Mouse (Mus musculus): ENCODE measurements at regions not wholly inside any gene's neighbourhood (a gene's known extent, or its start where the extent isn't known, plus 50 kb on each side); places are given as distances from the start of the nearest gene placed in this dataset.

DNA sequence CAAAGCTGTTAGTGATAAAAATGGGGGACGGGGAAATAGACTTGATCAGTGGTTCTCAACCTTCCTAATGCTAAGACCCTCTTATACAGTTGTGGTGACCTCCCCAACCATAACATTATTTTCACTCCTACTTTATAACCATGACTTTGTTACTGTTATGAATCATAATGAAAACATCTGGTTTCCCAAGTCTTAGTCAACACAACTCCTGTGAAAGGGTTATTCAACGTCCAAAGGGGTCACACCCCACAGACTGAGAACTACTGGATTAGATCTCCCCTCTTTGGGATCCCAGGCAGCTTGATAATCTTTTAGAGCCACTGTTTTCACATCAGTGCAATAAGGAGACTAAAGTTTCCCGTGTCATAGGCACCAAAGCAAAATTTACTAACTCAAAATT, 141.1 kb upstream of the Fndc3a start:
- DNase-seq: no peak

GRCm38 (mm10) chr14:72848271-72848955, 138.6 kb upstream of the Fndc3a start:
- no peak for DNase-seq

DNA sequence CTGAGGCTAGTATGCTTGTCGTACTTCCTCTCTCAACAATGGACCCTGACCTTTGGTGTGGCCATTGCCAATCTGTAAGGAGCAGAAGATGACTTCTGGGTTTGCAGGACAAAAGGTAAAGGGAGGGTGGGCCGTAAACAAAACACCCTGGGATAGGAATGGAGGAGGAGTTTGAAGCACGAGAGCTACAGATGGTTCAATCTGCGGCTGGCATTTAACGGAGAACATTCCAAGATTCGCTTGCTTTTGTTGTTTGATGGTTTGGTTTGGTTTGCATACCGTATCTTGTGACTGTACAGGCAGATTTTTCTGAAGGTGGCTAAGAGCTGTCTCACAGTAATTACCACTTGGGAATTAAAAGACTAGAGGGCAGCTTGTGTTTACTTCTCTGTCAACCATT, 137.7 kb upstream of the Fndc3a start:
- no peak for DNase-seq

GRCm38 (mm10) chr14:72845621-72846440, 136.0 kb upstream of the Fndc3a start:
- no peak for DNase-seq

DNA sequence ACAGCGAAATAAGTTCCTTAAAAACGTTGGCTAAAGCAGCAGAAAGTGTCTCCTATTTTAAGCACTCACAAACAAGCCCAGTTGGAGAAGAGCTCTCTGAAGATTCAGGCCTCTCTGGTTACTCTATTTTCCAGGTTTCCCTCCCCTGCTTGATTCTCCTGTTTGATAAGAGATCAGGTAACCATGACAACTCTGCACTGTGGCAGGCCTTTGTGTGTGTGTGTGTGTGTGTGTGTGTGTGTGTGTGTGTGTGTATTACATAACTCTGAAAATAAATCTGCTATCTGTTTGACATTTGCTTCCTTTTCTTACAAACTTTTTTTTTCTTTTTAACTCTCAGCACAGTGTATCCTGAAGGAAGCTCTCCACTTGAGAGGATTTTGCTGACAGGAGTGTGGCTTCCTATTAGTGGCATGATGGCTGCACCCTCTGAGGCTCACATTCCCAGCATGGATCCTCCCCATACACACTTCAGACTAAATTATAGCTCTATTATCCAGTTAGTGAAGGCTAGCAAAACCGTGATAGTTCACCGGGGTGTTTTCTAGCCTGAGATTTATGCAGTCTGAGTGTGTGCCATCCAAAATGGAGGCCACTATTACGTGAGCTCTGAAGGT, 135.1 kb upstream of the Fndc3a start:
- no peak for DNase-seq

DNA sequence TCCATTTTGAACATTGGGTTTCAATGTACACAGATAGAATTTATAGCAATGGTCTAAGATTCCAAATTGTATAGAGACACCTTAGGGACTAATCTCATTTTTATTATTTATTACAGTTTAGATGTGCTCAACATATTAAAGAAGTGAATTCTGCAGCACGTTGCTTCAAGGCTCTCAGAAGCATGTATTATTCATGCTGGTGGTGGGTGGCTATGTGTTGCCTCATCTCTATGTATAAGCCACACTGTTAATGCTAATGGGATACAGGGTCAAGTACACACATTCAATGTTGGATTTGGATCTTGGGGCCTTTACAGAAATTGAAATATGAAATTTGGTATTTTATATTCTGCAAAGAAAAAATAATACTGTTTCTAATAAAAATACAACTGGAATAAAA, 131.9 kb upstream of the Fndc3a start:
- no peak for DNase-seq

DNA sequence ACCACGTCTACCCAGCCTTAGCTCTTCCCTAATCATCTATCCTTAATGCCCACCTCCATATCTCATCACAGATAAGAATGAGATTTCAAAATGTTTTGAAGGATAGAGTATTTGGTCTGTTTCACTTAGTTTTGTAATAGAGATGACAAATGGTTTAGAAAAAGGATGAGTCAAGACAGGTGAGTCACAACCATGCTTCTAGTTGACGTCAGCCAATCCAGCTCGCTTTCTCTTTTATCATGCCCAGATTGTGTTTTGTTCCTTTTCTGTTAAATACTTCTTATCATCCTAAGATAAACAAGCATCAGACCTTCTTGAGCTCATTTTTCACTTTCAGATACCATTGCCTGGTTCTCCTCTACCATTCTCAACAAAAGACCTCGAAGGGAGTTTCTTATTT, 125.4 kb upstream of the Fndc3a start:
- DNase-seq: no peak

- no peak for DNase-seq
Observed at GRCm38 (mm10) chr14:72829261-72829660, 119.5 kb upstream of the Fndc3a start.

- DNase-seq: no peak
Observed at GRCm38 (mm10) chr14:72825549-72825948, 115.7 kb upstream of the Fndc3a start.

GRCm38 (mm10) chr14:72822231-72822615, 112.4 kb upstream of the Fndc3a start:
- DNase-seq: no peak

DNA sequence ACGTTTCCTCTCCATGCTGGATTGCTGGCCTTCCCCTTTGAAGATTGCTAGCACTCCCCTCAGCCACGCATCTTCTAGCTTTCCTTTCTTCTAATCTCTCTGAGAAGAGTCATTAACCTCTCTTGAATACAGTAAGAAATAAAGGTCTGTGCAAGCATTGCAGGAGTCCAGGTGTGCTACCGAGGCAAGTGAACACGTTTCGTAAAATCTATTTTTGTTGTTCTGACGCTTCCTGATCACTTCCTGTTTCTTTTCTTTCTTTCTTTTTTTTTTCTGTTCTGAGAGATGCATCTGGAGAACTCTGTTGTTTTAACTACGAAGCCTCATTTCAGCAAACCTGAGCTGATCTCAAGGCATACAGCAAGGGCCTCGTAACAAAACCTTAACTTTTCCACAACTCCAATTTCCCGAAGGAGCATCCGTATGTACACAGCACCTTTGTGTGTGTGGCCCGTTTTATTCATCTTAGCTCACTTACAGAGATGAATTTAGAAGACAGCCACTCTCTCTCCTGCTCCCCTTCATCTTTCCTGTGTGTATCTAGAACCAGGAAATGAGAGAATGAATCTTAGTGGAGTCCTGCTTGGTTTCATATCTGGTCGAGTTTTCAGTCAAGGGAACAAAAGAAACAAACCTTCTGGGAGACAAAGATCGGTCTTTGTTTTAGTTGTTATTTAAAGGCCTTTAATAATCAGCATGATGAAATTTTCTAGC, 111.9 kb upstream of the Fndc3a start:
- no peak for DNase-seq

DNA sequence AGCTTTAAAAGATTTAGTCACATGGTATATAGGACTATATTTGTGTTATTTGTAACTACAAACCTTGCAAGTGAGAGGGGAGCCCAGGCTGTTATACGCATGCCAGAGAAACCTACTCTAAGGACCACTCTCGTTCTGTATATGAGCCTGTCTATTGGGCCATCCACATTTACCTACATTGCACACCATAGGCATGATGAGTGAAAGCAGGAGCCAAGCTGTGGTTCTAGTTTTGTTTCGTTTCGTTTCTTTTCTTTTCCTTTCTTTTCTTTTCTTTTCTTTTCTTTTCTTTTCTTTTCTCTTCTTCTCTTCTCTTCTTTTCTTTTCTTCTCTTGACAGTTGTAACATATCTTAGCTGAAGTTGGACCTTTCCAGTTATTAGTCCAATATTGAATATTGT, 109.2 kb upstream of the Fndc3a start:
- no peak for DNase-seq

DNA sequence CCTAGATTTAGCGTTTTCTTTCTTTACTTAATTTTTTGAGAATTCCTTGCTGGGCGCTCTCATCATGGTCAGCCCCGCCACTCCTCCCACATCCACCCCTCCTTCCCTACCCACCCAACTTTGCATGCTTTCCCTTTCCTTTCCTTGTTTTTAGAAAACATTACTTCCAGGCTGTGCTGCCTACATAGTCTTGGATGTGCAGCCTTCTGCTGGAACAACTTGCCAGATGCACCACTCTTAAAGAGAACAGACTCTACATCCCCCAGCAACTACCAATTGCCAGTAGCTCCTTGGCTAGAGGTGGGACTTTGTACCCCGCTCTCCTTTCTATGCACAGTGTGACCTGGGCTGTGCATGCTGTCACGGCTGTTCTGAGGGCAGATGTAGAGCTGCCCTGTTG, 108.0 kb upstream of the Fndc3a start:
- peak; percentile 14 for DNase-seq

DNA sequence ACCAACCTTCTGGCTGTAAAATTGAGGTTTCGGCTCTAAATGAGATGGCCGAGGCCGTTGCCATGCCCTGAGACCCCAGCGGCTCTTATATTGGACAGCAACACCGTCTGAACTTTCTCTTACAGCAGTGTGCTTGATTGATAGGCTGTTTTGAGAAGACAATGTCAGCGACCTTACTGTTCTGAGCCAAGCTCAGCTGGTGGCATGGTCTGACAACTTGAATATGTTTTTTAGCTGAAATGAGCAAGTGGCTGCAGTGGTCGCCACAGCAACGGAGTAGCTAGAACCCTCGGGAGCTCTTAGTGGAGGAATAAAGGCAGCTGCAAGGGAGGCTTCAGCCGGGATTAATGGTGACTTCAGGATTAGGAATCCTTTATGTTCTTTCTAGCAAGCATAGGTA, 107.0 kb upstream of the Fndc3a start:
- no peak for DNase-seq

DNA sequence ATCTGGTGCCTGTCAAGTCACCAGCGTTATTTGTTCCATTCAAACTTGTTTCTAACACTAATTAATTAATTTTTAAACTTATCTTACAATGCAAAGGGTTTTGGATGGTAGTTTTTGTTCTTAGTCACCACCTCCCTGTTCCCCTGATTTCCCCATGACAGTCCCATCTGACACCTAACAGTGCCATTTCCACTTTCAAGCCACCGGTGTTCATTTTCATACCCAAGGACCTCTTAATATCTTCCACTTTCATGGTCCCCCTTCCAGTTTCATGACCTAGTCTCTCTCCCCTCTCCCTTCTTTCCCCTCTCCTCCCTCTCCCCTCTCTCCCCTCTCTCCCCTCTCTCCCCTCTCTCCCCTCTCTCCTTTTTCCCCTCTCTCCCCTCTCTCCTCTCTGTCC, 99.3 kb upstream of the Fndc3a start:
- DNase-seq: no peak

- DNase-seq: no peak
Observed at GRCm38 (mm10) chr14:72807947-72808346, 98.1 kb upstream of the Fndc3a start.

DNA sequence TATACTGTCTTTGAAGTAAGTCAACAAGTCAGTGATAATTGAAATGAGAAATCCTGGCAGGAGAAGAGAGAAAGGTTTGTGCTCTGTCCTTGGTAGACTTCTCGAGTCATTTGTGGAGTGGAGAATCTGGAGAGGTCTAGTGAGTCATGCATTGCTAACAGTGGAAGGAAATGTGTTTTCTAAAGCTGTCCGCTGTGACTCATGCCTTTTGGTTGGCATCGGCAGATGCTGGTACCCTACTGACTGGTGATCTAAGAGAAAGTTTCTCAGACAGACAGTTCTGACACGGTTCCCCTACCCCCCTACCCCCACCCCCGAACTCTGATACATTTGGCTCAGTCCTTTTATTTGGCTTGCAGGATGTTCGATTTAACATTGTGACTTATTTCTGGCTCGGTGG, 97.5 kb upstream of the Fndc3a start:
- peak; percentile 25 for DNase-seq

DNA sequence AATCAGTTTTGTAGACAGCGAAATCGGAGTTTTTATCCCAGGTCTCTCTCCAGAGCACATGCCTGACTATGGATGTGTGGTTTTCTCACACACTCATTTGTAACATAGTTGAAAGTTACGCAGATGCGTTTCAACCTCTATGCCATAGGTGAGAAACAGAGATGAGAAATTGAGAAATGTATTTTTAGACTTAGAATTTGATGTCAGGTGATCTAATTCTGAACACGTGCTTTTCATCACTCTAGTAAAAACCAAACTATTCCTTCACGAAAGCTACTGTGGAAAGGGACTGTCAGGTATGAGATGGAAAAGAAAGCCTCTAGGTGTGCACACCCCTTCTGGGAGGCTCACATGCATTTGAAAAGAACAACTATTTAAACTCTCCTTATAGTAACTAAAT, 96.8 kb upstream of the Fndc3a start:
- no peak for DNase-seq

- DNase-seq: no peak
Observed at GRCm38 (mm10) chr14:72803579-72803978, 93.8 kb upstream of the Fndc3a start.

- DNase-seq: no peak
Observed at GRCm38 (mm10) chr14:72790654-72791053, 80.9 kb upstream of the Fndc3a start.

GRCm38 (mm10) chr14:72786929-72787328, 77.1 kb upstream of the Fndc3a start:
- DNase-seq: no peak

DNA sequence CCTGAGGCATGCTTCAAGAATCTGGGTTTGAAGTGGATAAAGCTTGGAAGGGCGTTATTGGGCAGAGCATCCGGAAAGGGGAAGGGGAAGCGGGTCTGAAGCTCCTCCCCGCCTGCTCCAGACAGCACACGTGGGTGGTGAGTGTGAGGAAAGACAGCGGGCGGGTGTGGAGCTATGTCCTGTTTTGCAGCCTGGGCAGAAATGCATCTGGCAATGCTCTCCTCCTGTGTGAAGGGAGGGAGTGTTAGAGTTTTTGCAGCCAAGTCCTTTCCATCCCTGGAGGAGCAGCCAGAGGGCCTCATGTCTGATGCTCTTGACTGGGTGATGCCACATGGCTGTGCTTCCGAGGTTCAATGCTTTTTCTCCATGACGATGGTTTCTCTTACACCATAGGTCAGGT, 73.4 kb upstream of the Fndc3a start:
- DNase-seq: peak; percentile 11

- no peak for DNase-seq
Observed at GRCm38 (mm10) chr14:72779446-72779845, 69.6 kb upstream of the Fndc3a start.

- DNase-seq: no peak
Observed at GRCm38 (mm10) chr14:72778756-72779155, 69.0 kb upstream of the Fndc3a start.

Data from right cerebral cortex, postnatal 25 days (tissue).